Mouse (Mus musculus): Measurements from ENCODE around the gene D630003M21Rik.

- no peak for TF ChIP-seq CTCF (IDR thresholded peaks at IDR 0.05; ENCODE audit: low read depth, low read length)
- no peak for TF ChIP-seq POLR2A (IDR thresholded peaks at IDR 0.05; ENCODE audit: borderline replicate concordance, low read depth, low read length)
These were observed 54.6 kb downstream of the D630003M21Rik start for GRCm38 (mm10) chr2:158174438-158174837.

Data from bone marrow macrophage, adult 2 months (primary cell).